Mouse (Mus musculus) lung, embryonic 15.5 days (tissue): ENCODE measurements around the gene Fsip1. TPM values are rescaled to one million over a fixed set of nuclear protein-coding genes. Genes with fewer than 3 reads are reported as not detected.

Experiments
- microRNA-seq: library from miRNA; unstranded; fragments of <30 nt; microRNA quantifications from one replicate; pipeline ENCODE4, GENCODE M21; 2016
- polyA plus RNA-seq: library from polyadenylated mRNA; unstranded; fragments of >200 nt; fragmentation: Nextera tagmentation; extraction: Ambion mirVana; gene quantifications from 2 replicates; pipeline ENCODE4 v1.2.1, GENCODE M21; 2015

The Fsip1 gene
- polyA plus RNA-seq, 1 experiment from 2014 or later = 0.89 TPM

Small RNA genes lying within 50 kb of the gene (microRNA-seq; reads per million reads assigned to microRNA genes)
- not detected for gene Gm22800

Other genes starting within 250 kb of the Fsip1 start
- 184 and 185 TPM in 2 replicates for gene Thbs1, start 145.1 kb downstream of the Fsip1 start, polyA plus RNA-seq
- 0.22 and 0.28 TPM in 2 replicates for gene Gpr176, start 116.5 kb upstream of the Fsip1 start, polyA plus RNA-seq
- gene Eif2ak4, start 131.7 kb upstream of the Fsip1 start, polyA plus RNA-seq = 11.4 and 12.1 TPM in 2 replicates
- 238 and 244 TPM in 2 replicates for gene Srp14, start 222.7 kb upstream of the Fsip1 start, polyA plus RNA-seq